Mouse (Mus musculus): Measurements from ENCODE around the gene Dock9.

Gene Dock9

DNA sequence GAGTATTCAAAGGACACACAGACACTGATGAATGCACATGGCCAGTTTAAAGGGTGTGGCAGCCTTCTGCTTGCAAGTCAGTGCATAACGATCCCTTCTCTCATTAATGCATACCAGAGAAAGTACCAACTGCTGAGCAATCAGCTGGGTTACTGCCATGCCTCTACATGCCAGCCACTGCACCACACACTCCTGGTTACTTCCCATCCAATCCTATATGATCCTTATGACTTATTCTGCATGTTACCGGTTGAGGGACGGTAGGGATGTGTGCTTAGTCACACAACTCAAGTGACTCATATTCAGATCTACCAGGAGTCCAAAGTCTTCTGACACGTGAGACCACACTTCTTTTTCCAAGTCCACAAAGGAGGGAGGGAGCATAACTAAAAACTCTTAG is 186.5 kb downstream of the Dock9 start:
- no peaks in the 10 kb centered on the region for H3K27me3 ChIP-seq (ENCODE audit: insufficient read depth, low read length)
- H3K4me1 ChIP-seq (replicated peaks; ENCODE audit: low read depth, low read length): peaks cover 24% of the 10 kb centered on the region
- H3K36me3 ChIP-seq (ENCODE audit: insufficient read depth, low read length): no peaks in the 10 kb centered on the region
- no peaks in the 10 kb centered on the region for H3K9me3 ChIP-seq (ENCODE audit: low read length)
- H3K4me3 ChIP-seq (replicated peaks; ENCODE audit: low read length): no peak overlapping the region
- no peak for TF ChIP-seq NANOG (IDR thresholded peaks at IDR 0.05; ENCODE audit: borderline replicate concordance, low read length)
- no peak for TF ChIP-seq POU5F1 (IDR thresholded peaks at IDR 0.05; ENCODE audit: borderline replicate concordance, low read length)
- no peak for TF ChIP-seq CTCF (conservative IDR thresholded peaks at IDR 0.05; ENCODE audit: low read length)

- H3K36me3 ChIP-seq (ENCODE audit: insufficient read depth, low read length): peaks cover 4% of the 10 kb centered on the region; the same call in 1 of the 2 replicates
- TF ChIP-seq CTCF (conservative IDR thresholded peaks at IDR 0.05; ENCODE audit: low read length) (no peak), NANOG (IDR thresholded peaks at IDR 0.05; ENCODE audit: borderline replicate concordance, low read length) (no peak)
- peaks cover 24% of the 10 kb centered on the region for H3K4me1 ChIP-seq (replicated peaks; ENCODE audit: low read depth, low read length)
- H3K4me3 ChIP-seq (replicated peaks; ENCODE audit: low read length): peak overlapping the region; percentile 32; the same call in 1 of the 2 replicates
- H3K9me3 ChIP-seq (ENCODE audit: low read length): no peaks in the 10 kb centered on the region
- H3K27me3 ChIP-seq (ENCODE audit: insufficient read depth, low read length): no peaks in the 10 kb centered on the region
Measured at GRCm38 (mm10) chr14:121608522-121608921, 189.1 kb downstream of the Dock9 start.

GRCm38 (mm10) chr14:121606433-121606832 is 191.2 kb downstream of the Dock9 start:
- no peak overlapping the region for H3K4me3 ChIP-seq (replicated peaks; ENCODE audit: low read length)
- no peaks in the 10 kb centered on the region for H3K9me3 ChIP-seq (ENCODE audit: low read length)
- no peaks in the 10 kb centered on the region for H3K27me3 ChIP-seq (ENCODE audit: insufficient read depth, low read length)
- peaks cover 24% of the 10 kb centered on the region for H3K4me1 ChIP-seq (replicated peaks; ENCODE audit: low read depth, low read length)
- peaks cover 9% of the 10 kb centered on the region; the same call in 1 of the 2 replicates for H3K36me3 ChIP-seq (ENCODE audit: insufficient read depth, low read length)
- no peak for TF ChIP-seq CTCF (conservative IDR thresholded peaks at IDR 0.05; ENCODE audit: low read length)
- TF ChIP-seq NANOG (IDR thresholded peaks at IDR 0.05; ENCODE audit: borderline replicate concordance, low read length): no peak
- no peak for TF ChIP-seq POU5F1 (IDR thresholded peaks at IDR 0.05; ENCODE audit: borderline replicate concordance, low read length)

DNA sequence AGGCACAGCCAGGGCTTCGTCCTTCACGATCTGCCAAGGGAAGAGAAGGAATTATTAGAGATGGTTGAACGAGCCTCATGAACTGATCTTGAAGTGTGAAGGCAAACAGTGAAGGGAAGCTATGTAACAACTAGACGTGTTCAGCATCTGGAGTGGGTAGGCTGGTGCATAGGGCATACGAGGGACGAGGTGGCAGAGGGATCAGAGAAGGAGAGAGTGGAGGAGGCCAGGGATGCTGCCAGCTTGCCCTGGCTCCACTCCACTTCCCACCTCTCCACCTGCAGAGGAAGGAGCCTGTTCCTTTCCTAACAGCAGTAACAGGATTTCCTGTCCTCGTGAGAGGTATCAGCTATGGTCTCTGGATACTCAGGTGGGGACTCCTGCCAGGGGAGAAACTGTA is 192.4 kb downstream of the Dock9 start:
- TF ChIP-seq CTCF (conservative IDR thresholded peaks at IDR 0.05; ENCODE audit: low read length): no peak
- TF ChIP-seq POU5F1 (IDR thresholded peaks at IDR 0.05; ENCODE audit: borderline replicate concordance, low read length): no peak
- TF ChIP-seq NANOG (IDR thresholded peaks at IDR 0.05; ENCODE audit: borderline replicate concordance, low read length): no peak
- no peak overlapping the region for H3K4me3 ChIP-seq (replicated peaks; ENCODE audit: low read length)

DNA sequence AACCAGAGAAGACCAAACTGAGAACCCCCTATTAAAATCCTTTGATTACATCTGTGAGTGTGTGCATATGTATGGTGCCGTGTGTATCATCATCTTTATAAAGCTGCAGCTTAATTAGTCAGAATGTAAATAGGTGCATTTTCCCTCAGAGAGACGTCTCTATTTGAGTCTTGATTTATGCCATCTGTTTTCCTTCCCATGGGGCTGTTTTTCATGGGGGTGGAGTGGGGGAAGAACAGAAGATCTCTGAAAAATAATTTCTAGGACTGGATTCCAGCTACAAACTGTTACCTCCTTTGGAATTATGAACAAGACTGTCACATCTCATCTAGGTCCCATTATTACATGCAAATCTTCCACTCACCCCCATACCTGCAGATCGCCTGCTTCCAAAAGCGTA is 193.1 kb downstream of the Dock9 start:
- Histone ChIP-seq H3K9me3 (ENCODE audit: low read length) (no peaks in the 10 kb centered on the region), H3K36me3 (ENCODE audit: insufficient read depth, low read length) (peaks cover 9% of the 10 kb centered on the region; the same call in 1 of the 2 replicates), H3K27me3 (ENCODE audit: insufficient read depth, low read length) (no peaks in the 10 kb centered on the region), H3K4me1 (replicated peaks; ENCODE audit: low read depth, low read length) (peaks cover 24% of the 10 kb centered on the region), H3K4me3 (replicated peaks; ENCODE audit: low read length) (no peak overlapping the region)
- TF ChIP-seq CTCF (conservative IDR thresholded peaks at IDR 0.05; ENCODE audit: low read length) (no peak), NANOG (IDR thresholded peaks at IDR 0.05; ENCODE audit: borderline replicate concordance, low read length) (no peak), POU5F1 (IDR thresholded peaks at IDR 0.05; ENCODE audit: borderline replicate concordance, low read length) (no peak)

More for the DNA sequence above, 192.4 kb downstream of the Dock9 start:
- H3K36me3 ChIP-seq (ENCODE audit: insufficient read depth, low read length): peaks cover 9% of the 10 kb centered on the region; the same call in 1 of the 2 replicates
- no peaks in the 10 kb centered on the region for H3K9me3 ChIP-seq (ENCODE audit: low read length)
- H3K4me1 ChIP-seq (replicated peaks; ENCODE audit: low read depth, low read length): peaks cover 24% of the 10 kb centered on the region
- H3K27me3 ChIP-seq (ENCODE audit: insufficient read depth, low read length): no peaks in the 10 kb centered on the region

DNA sequence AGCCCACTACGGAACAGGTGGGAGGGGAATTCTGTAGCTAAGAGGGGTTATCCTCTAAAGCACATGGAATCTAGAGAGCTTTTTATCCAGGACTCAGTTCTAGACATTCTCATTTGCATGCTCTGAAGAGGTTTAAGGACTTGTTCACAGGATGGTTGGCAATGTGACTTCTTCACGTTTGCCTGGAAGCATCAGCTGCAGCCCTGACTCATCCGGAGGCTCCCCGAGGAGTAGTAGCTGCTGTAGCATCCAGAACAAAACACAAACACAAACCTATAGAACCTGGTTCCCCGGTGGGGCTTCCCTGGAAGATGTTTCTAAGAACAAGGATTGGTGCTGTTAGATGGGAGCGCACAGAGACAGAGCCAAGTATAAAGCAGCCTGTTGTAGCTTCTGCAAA is 195.0 kb downstream of the Dock9 start:
- TF ChIP-seq NANOG (IDR thresholded peaks at IDR 0.05; ENCODE audit: borderline replicate concordance, low read length) (no peak), CTCF (conservative IDR thresholded peaks at IDR 0.05; ENCODE audit: low read length) (no peak), POU5F1 (IDR thresholded peaks at IDR 0.05; ENCODE audit: borderline replicate concordance, low read length) (no peak)
- H3K36me3 ChIP-seq (ENCODE audit: insufficient read depth, low read length): peaks cover 9% of the 10 kb centered on the region; the same call in 1 of the 2 replicates

DNA sequence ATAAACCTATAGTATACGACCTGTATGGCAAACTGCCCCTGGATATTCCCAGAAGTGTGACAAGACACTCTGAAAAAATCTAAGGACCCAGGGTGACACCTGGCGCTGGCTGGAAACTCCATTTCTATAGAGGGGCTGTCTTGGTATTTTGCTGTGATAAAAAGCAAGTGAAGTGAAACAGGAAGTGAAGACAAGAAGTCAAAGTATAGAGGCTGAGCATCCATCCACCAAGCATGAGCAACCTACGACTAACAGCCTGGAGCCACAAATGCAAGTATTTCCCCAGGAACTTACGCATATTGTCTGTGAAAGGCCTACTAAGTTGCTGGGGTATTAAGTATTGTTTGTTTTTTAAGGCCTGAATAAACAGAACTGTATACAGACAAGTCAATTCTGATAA is 197.1 kb downstream of the Dock9 start:
- Histone ChIP-seq H3K4me3 (replicated peaks; ENCODE audit: low read length) (no peak overlapping the region), H3K27me3 (ENCODE audit: insufficient read depth, low read length) (no peaks in the 10 kb centered on the region), H3K9me3 (ENCODE audit: low read length) (no peaks in the 10 kb centered on the region), H3K36me3 (ENCODE audit: insufficient read depth, low read length) (peaks cover 9% of the 10 kb centered on the region; the same call in 1 of the 2 replicates), H3K4me1 (replicated peaks; ENCODE audit: low read depth, low read length) (no peaks in the 10 kb centered on the region)
- no peak for TF ChIP-seq NANOG (IDR thresholded peaks at IDR 0.05; ENCODE audit: borderline replicate concordance, low read length)
- TF ChIP-seq POU5F1 (IDR thresholded peaks at IDR 0.05; ENCODE audit: borderline replicate concordance, low read length): no peak
- no peak for TF ChIP-seq CTCF (conservative IDR thresholded peaks at IDR 0.05; ENCODE audit: low read length)

More for the DNA sequence above, 195.0 kb downstream of the Dock9 start:
- peaks cover 10% of the 10 kb centered on the region for H3K4me1 ChIP-seq (replicated peaks; ENCODE audit: low read depth, low read length)
- H3K4me3 ChIP-seq (replicated peaks; ENCODE audit: low read length): no peak overlapping the region
- H3K9me3 ChIP-seq (ENCODE audit: low read length): no peaks in the 10 kb centered on the region
- H3K27me3 ChIP-seq (ENCODE audit: insufficient read depth, low read length): no peaks in the 10 kb centered on the region

DNA sequence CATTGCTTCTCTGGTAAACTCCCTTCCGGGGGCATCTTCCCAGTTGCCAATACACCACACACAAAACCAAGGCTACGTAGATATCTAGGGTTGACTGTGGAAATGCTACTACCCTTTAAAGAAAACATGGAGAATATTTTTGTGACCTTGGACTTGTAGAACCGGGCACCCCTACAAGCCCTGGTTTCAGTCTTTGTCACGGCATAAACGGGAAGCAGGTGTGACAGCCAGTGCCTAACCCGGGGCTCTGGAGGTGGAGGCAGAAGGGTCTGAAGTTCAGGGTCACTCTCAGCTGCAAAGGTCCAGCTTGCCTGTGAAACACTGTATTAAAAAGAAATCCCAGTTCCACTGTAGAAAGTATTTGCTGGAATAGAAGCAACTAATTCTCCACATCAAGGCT is 200.6 kb downstream of the Dock9 start:
- TF ChIP-seq NANOG (IDR thresholded peaks at IDR 0.05; ENCODE audit: borderline replicate concordance, low read length) (no peak), POU5F1 (IDR thresholded peaks at IDR 0.05; ENCODE audit: borderline replicate concordance, low read length) (no peak), CTCF (conservative IDR thresholded peaks at IDR 0.05; ENCODE audit: low read length) (no peak)
- Histone ChIP-seq H3K9me3 (ENCODE audit: low read length) (no peaks in the 10 kb centered on the region), H3K4me3 (replicated peaks; ENCODE audit: low read length) (no peak overlapping the region), H3K4me1 (replicated peaks; ENCODE audit: low read depth, low read length) (no peaks in the 10 kb centered on the region; the same call in 1 of the 2 replicates), H3K27me3 (ENCODE audit: insufficient read depth, low read length) (no peaks in the 10 kb centered on the region), H3K36me3 (ENCODE audit: insufficient read depth, low read length) (no peaks in the 10 kb centered on the region)

DNA sequence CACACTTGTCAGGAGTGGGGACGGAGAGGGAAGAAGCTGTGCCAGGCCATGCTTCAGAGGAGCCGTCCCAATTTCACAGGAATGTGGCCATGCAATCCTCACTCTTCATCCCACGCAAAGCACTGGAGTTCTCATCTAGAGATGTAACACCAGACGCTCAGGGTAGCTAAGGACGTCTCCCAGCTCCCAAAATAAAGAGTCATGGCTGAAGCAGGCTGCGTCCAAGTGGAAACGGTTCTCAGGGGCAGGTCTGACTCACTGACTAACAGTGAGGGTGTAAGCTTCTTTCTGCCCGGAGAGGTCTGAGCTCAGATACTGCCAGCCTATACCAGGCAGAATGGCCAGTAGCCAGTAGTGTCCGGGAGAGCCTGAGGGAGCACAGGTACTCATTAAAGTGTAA is 201.0 kb downstream of the Dock9 start:
- H3K36me3 ChIP-seq (ENCODE audit: insufficient read depth, low read length): no peaks in the 10 kb centered on the region
- H3K27me3 ChIP-seq (ENCODE audit: insufficient read depth, low read length): no peaks in the 10 kb centered on the region
- H3K9me3 ChIP-seq (ENCODE audit: low read length): no peaks in the 10 kb centered on the region
- TF ChIP-seq NANOG (IDR thresholded peaks at IDR 0.05; ENCODE audit: borderline replicate concordance, low read length): no peak
- no peak for TF ChIP-seq CTCF (conservative IDR thresholded peaks at IDR 0.05; ENCODE audit: low read length)
- no peak for TF ChIP-seq POU5F1 (IDR thresholded peaks at IDR 0.05; ENCODE audit: borderline replicate concordance, low read length)
- H3K4me1 ChIP-seq (replicated peaks; ENCODE audit: low read depth, low read length): peaks cover 4% of the 10 kb centered on the region
- H3K4me3 ChIP-seq (replicated peaks; ENCODE audit: low read length): no peak overlapping the region
